Mouse (Mus musculus) gastrocnemius, adult 2 months (tissue): ENCODE data around the gene Mre11a. TPM values are rescaled to one million over a fixed set of nuclear protein-coding genes. Genes with fewer than 3 reads are reported as not detected.
A peak's percentile ranks its signal among the peaks of the same experiment; 100 is the strongest.
"Not testable (repeated sequence)": the region's sequence is repeated elsewhere in the genome, so short reads cannot be mapped to it uniquely, and the experiment has no call there.

ENCODE experiments used
- DNase-seq: peaks from one replicate; pipeline ENCODE4 v3.0.0; 2022
- H3K27ac ChIP-seq: fragments of 200-600 bp; 2 replicates; pipeline ENCODE4 v1.8.1; 2022; ENCODE audit warnings: mild to moderate bottlenecking
- H3K4me3 ChIP-seq: fragments of 200-600 bp; 2 replicates; pipeline ENCODE4 v1.8.1; 2022; ENCODE audit warnings: mild to moderate bottlenecking, moderate library complexity
- CTCF ChIP-seq: fragments of 200-600 bp; IDR thresholded peaks from 2 replicates; pipeline ENCODE4 v1.8.1; 2022; ENCODE audit warnings: antibody characterized with exemption, mild to moderate bottlenecking, moderate library complexity
- intact Hi-C: fragments of 180-260 bp; cut with DNase I; formaldehyde crosslinking; loops from one replicate; pipeline ENCODE4 v1.15.1; 2025
- total RNA-seq, 2 experiments: library from RNA; stranded (reverse); gene quantifications; 2 replicates each; pipeline ENCODE4 v1.2.3; 2021

The Mre11a gene
- total RNA-seq, 2 experiments from 2014 or later: 8.9 to 12.7 TPM

DNA sequence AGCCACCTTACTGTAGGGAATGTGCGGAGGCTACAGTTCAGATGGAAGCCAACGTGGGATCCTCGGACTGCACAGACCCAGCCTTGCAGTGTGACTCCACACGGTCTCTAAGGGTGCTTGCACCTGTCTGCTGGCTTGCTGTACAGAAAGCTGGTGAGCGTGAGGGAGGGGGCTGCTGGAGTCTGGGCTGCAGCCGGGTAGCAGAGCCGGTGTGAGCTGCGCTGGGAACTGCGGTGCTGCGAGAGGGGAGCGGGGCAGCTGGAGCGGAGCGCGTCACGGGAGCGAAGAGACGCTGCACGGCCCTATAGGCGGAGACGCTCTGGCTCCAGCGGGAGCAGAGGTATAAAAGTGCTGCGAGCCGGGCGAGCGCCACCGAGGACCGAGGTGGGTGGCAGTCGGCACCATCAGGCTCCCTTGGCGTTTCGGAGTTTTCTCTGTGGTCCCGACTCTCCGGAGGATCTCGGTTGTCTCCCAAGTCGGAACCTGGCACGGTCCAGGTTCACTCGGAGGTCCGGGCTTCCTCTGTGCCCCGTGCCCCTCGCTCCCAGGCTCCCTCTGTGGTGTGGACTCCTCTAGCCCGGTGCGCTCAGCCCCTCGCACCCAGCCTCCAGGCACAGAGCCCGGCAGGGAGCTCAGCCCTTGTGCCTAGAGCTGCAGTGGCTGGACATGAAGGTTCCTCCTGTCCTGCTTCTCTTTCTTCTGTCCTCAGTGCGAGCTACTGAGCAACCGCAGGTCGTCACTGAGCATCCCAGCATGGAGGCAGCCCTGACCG, 75.6 kb downstream of the Mre11a start, which contains the start of gene Gpr83:
Gene Gpr83 (plus strand): TSS at position 343 of the 772 bp plus-strand sequence.
- Histone ChIP-seq H3K27ac (no peak within 1 kb of the TSS), H3K4me3 (peak within 1 kb of the TSS; percentile 56)
- DNase-seq: no peak
- no peak for TF ChIP-seq CTCF
- intact Hi-C loops: no loop called here

DNA sequence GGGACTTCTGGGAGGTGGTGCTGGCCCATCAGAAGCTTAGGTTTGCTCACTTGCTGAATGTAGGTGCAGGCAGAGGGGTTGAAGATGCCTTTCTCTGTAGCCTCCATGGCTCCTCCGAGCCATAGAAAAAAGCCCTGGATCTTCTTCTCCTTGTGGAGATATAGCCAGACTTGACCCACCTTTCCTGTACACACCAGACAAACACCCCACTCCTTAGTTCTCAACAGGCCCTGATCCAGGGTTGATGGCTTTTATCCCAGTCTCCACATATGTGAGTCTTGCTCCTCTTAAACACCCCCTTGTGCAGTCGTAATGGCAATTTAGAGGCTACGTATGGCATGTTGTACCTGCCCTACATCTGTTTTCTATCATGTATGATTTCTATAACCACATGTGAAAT, 78.7 kb downstream of the Mre11a start:
- intact Hi-C loops: no loop called here
- DNase-seq: no peak
- Histone ChIP-seq H3K4me3 (no peak overlapping the region), H3K27ac (no peak overlapping the region)
- TF ChIP-seq CTCF: no peak

DNA sequence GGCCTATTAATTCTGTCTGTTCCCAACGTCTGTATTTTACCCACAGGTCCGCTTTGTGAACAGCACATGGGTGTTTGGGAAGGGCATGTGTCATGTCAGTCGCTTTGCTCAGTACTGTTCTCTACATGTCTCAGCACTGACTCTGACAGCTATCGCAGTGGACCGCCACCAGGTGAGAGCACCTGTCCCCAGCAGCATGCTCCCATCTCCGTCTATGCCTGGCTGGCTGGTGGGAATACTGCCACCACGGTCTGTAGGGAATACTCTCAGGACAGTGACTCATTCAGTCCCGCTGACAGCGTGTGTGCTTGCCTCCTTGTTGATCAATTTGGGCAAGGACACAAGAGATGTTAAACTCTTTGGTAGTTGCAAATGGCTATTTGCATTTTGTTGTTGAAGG, 80.3 kb downstream of the Mre11a start:
- Histone ChIP-seq H3K4me3 (no peak overlapping the region), H3K27ac (no peak overlapping the region)
- intact Hi-C loops: no loop called here
- no peak for TF ChIP-seq CTCF
- no peak for DNase-seq

DNA sequence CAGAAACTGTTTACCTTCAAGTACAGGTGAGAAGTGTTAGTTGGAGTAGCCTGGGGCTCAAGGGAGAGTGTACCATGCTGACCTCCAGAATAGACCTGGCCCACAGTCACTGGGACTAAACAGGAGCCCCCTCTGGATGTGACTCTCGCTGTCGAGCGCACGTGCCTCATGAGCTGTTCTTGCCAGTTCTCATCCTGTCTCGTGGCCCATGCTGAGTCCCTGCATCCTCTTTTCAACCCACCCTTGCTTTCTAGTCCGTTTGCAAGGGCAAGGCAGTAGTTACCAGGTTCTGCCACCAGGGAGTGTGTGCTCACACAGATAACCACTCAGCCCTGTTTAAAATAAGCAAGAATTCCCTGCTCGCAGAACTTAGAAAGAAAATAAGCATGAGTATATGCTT, 82.5 kb downstream of the Mre11a start:
- peak; percentile 60 for TF ChIP-seq CTCF
- H3K4me3 ChIP-seq: no peak overlapping the region
- intact Hi-C loops: loop anchor here (2.0 kb wide), 1 partner anchor 150 kb away; no protein-coding TSS in a partner anchor
- no peak overlapping the region for H3K27ac ChIP-seq
- DNase-seq: no peak

DNA sequence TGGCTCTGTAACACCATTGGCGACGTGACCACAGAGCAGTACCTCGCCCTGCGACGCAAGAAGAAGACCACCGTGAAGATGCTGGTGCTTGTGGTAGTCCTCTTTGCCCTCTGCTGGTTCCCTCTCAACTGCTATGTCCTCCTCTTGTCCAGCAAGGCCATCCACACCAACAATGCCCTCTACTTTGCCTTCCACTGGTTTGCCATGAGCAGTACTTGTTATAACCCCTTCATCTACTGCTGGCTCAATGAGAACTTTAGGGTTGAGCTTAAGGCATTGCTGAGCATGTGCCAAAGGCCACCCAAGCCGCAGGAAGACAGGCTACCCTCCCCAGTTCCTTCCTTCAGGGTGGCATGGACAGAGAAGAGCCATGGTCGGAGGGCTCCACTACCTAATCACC, 83.9 kb downstream of the Mre11a start:
- no peak for DNase-seq
- Histone ChIP-seq H3K4me3 (no peak overlapping the region), H3K27ac (no peak overlapping the region)
- no peak for TF ChIP-seq CTCF
- intact Hi-C loops: no loop called here

DNA sequence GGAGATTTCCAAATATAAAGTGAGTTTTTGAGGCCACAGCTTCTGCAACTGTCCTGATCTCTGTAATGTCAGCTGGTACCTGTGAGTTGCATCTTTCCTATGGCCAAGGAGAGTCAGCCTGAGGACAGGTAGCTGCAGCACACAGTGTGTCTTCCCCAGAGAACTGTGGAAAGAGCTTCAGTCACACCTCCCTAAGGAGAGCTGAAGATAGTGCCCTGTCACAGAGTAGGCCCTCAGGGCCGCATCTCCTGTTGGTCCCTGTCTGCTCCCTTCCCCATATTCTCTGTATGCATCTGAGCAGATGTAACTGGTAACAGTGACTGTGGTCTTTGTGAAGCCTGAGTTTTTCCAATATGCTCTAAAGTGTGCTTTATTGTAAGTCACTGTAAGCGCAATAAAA, 85.9 kb downstream of the Mre11a start:
- Histone ChIP-seq H3K4me3 (no peak overlapping the region), H3K27ac (no peak overlapping the region)
- no peak for TF ChIP-seq CTCF
- no peak for DNase-seq
- intact Hi-C loops: no loop called here

DNA sequence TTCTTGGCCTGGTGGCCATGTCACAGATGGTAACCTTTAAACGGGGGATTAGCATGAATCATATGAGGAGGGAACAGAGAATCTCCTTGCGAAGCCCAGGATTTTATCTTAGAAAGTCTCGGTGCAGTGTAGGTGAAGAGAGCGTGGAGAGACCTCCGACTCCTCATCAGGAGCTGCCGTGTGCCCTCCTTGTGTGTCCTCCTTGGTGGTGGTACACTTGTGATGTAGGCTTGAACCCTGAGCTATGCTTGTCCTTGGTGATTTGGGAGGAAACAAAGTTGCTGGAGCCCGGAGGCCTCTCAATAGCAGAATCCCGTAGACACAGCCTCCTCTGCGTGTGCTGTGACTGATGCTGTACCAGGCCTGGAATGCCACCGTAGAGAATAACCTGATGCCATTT, 86.3 kb downstream of the Mre11a start:
- intact Hi-C loops: no loop called here
- DNase-seq: no peak
- no peak for TF ChIP-seq CTCF
- Histone ChIP-seq H3K4me3 (no peak overlapping the region), H3K27ac (no peak overlapping the region)

DNA sequence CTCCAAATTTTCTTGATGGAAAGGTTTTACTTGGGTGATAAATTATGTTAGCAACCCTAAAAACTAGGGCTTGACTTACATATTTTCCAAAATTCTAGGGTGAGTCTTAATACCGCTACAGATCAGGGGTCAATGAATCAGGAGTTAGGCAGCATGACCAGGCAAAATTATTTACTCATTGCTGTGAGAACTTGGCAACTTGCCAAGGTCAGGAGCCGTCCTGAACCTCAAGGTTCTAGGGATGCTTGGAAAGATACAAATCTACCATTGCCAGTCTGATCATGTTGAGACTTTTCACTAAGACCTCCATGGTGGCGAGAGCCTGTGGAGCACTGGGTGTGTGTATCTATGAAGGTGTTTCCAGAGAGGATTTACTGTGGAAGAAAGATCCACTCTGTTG, 87.1 kb downstream of the Mre11a start:
- Histone ChIP-seq H3K4me3 (no peak overlapping the region), H3K27ac (no peak overlapping the region)
- no peak for TF ChIP-seq CTCF
- DNase-seq: no peak
- intact Hi-C loops: no loop called here

DNA sequence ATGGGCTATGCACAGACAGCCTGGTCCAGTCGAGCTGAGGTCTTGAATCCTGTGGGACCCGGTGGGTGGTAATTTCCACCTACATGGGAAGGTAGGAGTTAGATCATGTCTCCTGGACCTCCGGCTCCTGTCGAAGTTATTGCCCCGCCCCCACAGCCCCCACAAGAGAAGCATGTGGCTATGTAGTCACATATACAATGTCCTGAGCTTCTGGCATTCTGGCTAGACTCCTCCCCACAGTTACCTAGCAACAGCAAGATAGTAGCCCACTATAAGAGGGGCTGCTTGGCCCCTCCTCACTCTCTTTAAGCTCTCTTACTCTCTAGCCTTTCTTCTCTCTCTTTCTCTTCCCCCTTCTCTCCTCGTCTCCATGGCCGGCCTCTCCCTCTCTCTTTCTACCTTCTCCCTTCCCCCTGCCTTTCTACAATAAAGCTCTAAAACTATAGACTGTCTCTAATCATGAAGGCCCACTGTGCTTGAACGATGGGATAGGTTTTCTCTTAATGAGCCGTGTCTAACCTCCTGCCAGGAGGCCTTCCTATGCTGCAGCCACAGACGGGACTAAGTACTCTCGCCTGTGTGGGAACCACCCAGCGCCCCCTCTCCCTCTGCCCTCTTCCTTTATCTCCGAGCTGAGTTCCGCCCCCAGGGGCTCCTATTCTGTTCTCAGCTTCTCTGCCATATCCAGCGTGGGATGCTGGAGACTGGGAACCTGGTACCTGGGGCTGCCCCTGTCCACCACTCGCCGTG, 87.9 kb downstream of the Mre11a start:
- no peak for DNase-seq
- no peak overlapping the region for H3K4me3 ChIP-seq
- no peak for TF ChIP-seq CTCF
- intact Hi-C loops: no loop called here
- H3K27ac ChIP-seq: no peak overlapping the region

DNA sequence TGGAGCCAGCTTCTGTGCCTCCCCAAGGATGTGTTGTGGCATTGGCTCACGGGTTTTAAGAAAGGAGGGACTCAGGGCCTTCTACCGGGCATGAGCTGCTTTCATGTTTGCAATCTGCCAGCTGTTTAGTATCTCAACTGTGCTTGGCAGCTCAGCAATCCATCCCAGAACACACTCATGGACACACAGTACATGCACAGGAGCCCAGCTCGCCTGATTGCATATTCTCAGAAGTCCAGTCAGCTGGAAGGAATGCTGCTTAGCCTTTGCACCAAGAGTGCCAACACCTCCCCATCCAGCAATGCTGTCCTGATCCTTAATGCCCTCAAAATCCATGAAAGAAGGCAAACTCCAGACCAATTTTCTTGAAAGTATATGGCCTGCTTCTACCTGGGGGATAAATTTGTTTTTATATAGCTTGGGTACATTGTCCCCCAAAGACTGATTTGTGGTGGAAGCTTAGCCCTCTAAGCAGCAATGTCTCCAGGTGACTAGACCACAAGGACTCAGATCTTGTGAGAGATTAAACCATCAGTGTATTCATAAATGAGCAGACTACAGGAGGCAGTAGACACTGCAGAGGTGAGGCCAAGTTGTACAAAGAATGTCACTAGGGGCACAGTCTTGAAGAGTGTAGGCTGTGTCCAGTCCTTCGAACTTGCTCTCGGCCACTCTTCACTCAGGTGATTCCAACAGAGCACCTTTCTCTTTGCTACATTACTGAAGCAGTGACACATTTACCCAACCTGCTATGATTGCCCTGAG, 91.5 kb downstream of the Mre11a start:
- no peak for DNase-seq
- Histone ChIP-seq H3K4me3 (no peak overlapping the region), H3K27ac (no peak overlapping the region)
- intact Hi-C loops: no loop called here
- no peak for TF ChIP-seq CTCF

DNA sequence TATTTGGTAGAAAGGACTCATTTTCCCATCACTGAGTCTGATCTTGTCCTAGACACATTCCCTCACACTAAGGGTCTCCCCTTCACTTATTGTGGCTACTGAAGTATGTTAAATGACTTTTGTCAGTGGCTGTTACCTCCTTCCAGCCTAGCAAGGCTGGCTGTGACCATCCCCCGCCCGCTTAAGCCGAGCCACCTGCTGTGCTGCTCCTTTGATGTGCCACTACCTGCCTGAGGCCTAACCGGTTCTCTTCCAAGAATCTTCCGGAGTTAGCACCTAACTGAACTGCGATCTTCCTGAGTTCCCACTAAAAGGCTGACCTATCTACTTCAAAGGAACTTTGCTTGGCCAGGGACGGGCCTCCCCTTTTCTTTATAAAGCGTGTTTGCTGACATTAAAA, 92.1 kb downstream of the Mre11a start:
- H3K27ac ChIP-seq, DNase-seq, intact Hi-C loops, H3K4me3 ChIP-seq: not testable (repeated sequence)

DNA sequence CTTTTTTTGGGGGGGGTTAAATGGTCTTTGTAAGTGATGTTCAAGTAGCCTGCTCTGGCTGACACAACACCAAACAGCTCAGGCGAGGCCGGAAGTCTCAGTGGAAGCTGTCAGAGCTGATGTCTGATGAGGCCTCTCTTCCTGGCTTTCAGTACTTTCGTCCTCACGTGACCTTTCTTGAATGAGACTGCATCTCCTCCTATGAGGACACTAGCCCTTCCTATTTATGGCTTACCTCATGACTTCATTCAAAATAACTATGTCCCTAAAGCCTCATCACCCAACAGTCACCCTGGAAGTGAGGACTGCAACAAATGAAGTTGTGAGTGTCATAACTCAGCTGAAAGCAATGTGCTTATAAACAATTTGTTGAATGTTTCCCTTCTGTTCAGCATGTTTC, 100.2 kb downstream of the Mre11a start:
- Histone ChIP-seq H3K4me3 (no peak overlapping the region), H3K27ac (no peak overlapping the region)
- intact Hi-C loops: no loop called here
- no peak for DNase-seq
- TF ChIP-seq CTCF: no peak

DNA sequence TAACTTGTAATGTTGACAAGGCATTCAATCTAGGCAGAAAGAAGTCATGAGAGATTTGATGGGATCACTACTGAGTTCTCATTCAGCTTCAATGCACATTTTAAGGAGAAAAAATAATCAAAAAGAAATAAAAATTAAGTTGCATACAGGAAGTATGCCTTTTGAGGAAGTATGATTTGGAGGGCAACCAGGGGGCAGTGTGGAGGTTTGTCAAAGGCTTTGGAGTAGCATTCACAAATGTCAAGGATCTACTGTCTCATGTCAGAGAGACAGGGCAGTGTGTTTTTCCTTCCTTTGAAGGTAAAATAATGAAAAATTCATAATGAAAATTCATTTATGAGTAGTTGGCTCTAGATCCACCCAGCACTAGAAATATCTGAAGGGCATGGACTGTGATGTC, 100.7 kb downstream of the Mre11a start:
- intact Hi-C loops: no loop called here
- TF ChIP-seq CTCF: no peak
- no peak overlapping the region for H3K4me3 ChIP-seq
- H3K27ac ChIP-seq: no peak overlapping the region
- no peak for DNase-seq
